Mouse (Mus musculus): ENCODE data around the gene Tmem208.

GRCm38 (mm10) chr8:105283074-105283473, 43.1 kb upstream of the Tmem208 start:
- peak; percentile 73 for TF ChIP-seq CTCF (IDR thresholded peaks at IDR 0.05; ENCODE audit: extremely low read depth, insufficient read length, insufficient replicate concordance, low read depth, low read length)
- no peak for TF ChIP-seq POLR2A (IDR thresholded peaks at IDR 0.05; ENCODE audit: low read depth, low read length)

Data from small intestine, adult 2 months (tissue).